Mouse (Mus musculus): ENCODE measurements around the gene Plscr1.

The Plscr1 gene

DNA sequence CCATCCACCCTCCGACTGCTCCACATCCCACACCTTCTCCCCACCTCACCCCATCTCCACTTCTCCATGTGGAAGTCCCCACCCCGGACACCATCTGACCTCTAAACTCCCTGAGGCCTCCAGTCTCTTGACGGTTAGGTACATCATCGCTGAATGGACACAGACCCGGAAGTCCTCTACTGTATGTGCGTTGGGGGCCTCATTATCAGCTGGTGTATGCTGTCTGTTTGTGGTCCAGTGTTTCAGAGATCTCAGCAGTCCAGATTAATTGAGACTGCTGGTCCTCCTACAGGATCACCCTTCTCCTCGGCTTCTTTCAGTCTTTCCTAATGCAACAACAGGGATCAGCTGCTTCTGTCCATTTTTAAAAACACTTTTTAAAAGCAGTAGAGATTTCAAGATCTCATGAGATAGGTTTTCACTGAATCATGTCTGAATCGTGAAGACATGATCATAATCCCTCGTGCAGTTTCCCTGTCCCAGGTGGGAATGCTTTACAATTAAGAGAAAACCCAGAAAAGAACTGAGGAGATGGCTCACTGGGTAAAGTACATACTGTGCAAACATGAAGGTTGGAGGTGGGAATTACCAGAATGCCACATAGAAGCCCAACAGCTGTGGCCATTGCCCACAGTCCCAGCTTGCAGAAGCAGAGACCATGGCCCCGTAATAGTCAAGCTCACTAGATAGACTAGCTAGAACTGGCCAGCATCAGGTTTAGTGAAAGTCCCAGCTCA is 4.2 kb downstream of the Plscr1 start:
- DNase-seq (ENCODE audit: low read depth) = no peak

DNA sequence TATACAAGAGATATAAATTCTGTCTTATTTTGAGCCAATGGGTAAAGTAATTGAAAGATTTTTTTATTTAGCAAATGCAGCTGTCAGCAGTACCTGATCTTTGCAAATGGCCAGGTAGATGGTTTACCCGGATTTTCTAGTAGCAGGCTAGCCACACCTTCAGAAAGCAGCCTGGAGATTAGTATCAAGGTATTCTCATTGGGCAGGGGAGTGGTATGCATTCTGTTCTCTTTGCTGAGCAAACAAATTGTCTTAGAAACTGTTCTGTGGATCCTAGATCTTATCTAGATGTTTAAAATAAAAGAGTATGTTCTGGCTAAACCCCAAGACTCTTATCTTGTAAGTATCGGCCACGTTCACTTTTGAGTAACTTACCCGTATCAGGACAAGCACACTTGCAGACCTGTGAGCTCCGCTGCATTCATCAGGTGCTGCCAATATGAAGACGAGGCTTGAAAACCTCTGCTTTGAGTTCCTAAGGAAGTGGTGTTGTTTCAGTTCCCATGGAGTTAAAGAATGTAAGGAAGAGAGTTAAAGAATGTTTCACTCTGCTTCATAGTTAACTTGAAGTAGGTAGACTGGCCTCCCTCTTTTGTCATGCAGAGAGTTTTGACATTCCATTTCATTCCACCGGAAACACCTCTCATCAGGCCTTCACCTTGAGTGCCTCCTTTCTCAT is 11.1 kb downstream of the Plscr1 start:
- no peak for DNase-seq (ENCODE audit: low read depth)

DNA sequence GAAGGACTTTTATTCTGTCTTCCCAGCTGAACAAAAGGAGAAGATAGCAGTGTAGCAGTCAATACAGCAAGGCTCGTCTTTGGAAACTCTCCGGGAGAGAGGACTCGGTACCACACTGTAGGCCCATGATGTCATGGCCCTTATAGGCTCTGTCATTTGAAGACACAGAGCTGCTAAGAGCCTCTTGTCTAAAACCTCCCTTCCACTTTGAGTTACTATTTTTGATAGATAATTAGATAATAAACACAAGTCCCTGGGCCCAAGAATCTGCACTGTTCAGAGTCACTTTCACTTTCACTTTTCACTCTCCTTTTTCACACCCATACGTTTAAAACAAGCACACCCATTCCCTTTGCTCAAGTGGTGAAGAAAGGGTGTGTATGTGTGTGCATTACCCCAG is 16.2 kb downstream of the Plscr1 start:
- DNase-seq (ENCODE audit: low read depth) = peak; percentile 41

DNA sequence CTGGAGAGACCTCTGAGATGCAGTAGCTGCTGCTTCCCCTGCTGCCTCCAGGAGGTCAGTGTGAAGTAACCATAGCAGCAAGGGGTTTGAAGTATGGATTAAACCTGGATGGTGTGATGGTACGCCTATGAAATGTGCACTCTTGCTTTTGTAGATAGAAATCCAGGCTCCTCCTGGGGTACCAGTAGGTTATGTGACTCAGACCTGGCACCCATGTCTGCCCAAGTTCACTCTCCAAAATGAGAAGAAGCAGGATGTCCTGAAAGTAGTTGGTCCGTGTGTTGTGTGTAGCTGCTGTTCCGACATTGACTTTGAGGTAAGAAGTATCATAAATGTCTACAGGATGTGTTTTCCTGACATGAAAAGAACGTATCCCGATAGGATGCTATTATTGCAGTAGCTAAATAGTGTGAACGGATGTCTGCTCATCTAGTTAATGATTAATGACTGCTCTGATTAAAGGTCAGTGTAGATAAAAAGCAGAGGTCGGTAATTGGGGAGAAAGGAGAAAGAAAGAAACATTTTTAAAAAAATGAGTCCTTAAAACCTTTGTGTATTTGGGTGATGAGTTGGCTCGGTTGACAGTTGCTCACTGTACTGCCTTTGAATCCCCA is 17.1 kb downstream of the Plscr1 start:
- no peak for DNase-seq (ENCODE audit: low read depth)

- no peak for DNase-seq (ENCODE audit: low read depth)
Observed at GRCm38 (mm10) chr9:92267732-92268131, 18.2 kb downstream of the Plscr1 start.

- DNase-seq (ENCODE audit: low read depth) = no peak
Observed at GRCm38 (mm10) chr9:92269829-92270404, 20.4 kb downstream of the Plscr1 start.

- peak; percentile 88 for DNase-seq (ENCODE audit: low read depth)
Observed at GRCm38 (mm10) chr9:92270927-92271326, 21.4 kb downstream of the Plscr1 start.

- no peak for DNase-seq (ENCODE audit: low read depth)
Observed at GRCm38 (mm10) chr9:92272650-92273049, 23.1 kb downstream of the Plscr1 start.

GRCm38 (mm10) chr9:92273271-92273670 is 23.7 kb downstream of the Plscr1 start:
- DNase-seq (ENCODE audit: low read depth) = peak; percentile 53

GRCm38 (mm10) chr9:92273956-92274762 is 24.6 kb downstream of the Plscr1 start:
- DNase-seq (ENCODE audit: low read depth) = peak; percentile 34

DNA sequence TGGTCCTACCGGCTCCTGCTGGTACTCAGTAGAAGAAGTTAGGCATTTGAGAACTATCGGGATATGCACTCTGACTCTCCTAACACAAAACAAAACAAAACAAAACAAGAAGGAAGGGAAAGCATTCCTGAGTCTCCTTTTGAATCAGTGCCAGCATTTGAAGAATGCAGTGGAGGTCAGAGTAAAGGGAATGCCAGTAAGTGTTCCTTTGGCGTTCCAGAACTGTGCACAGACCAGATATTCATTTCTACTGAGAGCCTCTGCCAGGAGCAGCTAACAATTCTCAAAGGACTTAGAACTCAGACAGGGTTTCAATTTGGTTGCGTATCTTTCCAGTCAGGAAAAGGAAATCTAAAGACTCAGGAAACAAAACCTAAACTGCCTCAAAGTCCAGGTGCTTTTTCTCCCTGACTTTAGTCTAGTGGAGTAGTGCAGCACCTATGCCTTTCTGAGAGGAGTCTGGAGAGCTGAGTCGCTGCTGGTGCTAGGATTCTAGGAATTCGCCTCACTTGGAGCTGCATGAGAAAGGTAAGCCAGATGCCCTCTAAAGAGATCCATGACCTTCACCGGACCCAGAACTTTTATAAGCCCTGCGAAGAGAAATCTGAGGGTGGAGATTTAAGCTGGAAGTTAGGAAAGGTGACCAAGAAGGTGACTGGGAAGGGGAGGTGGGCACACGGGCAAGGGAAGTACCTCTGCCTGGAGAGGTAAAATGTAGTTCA is 26.1 kb downstream of the Plscr1 start, which contains the start of gene Plscr2:
Gene Plscr2, plus strand, starts transcription at position 117 of the 722 bp plus-strand sequence.
- DNase-seq (ENCODE audit: low read depth) = peak; percentile 62

DNA sequence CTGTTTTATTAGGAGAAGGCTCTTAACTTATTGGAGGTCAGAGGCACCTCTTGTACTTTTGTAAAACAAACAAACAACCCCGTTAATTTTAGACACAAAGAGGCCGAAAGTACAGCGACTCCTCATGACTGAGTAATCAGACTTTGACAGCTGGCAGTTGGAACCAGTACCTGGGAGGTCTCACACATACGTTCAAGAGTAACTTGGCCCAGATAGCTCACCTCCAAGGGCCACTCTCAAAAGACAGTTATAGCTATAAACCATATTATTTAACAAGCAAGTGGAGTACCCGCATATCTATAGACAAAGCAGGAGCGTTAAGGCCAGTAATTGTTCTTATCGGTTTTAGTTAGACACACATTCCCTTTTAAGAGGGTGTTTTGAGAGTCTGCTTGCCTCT is 26.8 kb downstream of the Plscr1 start:
- no peak for DNase-seq (ENCODE audit: low read depth)

GRCm38 (mm10) chr9:92280048-92280447 is 30.5 kb downstream of the Plscr1 start:
- DNase-seq (ENCODE audit: low read depth) = no peak

- DNase-seq (ENCODE audit: low read depth) = peak; percentile 43
Observed at GRCm38 (mm10) chr9:92282563-92283171, 33.1 kb downstream of the Plscr1 start.

GRCm38 (mm10) chr9:92289675-92290074 is 40.1 kb downstream of the Plscr1 start:
- DNase-seq (ENCODE audit: low read depth) = no peak

DNA sequence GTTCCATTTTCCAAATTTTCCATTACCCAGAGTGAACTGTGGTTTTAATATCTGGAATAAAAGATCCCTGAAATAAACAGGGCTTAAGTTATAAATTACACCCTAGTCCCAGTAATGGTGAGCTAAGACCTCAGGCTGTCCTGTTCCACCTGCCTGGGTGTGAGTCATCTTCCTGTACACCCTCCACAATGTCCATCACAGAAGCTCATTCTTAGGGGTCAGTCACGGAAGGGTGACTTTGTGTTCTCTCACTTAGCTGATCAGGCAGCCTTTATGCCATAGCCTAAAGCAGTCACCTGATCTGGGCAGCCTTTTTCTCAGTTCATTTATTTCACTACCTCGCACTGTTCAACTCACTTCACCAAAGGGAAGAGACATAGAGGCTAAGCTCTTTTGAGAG is 42.6 kb downstream of the Plscr1 start:
- DNase-seq (ENCODE audit: low read depth) = no peak

GRCm38 (mm10) chr9:92292922-92293321 is 43.4 kb downstream of the Plscr1 start:
- DNase-seq (ENCODE audit: low read depth) = no peak

DNA sequence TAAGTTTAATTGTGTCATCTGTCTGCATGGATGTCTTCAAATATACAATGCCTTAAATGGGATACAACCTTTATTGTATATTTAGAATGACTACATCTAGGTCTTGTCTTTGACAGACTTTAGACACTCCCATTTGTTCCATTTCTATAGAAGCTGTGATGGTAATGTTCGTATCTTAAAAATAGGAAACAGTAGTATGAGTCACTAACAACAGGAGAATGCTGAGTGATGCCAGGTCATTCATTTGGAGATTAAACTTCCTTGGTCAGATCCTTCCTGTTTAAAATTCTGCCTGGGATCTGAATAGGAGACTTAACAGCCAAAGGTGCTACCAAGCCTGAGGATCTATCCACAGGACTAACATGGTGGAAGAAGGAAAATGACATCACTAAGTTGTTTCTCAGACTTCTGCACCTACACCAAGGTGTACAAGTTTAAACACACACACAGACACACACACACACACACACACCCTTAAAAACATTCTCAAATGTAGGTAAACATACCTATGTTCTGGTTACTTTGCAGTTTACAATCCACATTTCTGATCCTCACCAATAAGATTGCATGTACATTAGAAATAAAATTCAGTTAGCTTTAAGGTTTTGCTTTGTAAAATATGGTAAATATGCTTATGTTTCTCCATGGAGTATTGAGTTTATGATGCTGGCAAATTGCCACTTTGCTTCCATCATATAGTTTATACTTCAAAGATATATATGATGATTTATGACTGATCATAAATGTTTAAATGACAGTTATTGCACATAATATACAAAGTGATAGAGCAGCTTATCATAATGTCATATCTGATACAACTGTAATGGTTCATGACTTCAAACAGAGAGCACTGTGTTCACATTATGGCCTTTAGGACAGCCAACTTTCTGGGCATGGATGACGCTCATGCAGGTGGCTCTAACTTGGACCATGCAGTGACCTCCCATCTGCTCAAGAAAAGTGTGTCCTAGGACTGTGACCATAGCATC is 44.3 kb downstream of the Plscr1 start:
- no peak for DNase-seq (ENCODE audit: low read depth)

GRCm38 (mm10) chr9:92298288-92298687 is 48.7 kb downstream of the Plscr1 start:
- DNase-seq (ENCODE audit: low read depth) = no peak

DNA sequence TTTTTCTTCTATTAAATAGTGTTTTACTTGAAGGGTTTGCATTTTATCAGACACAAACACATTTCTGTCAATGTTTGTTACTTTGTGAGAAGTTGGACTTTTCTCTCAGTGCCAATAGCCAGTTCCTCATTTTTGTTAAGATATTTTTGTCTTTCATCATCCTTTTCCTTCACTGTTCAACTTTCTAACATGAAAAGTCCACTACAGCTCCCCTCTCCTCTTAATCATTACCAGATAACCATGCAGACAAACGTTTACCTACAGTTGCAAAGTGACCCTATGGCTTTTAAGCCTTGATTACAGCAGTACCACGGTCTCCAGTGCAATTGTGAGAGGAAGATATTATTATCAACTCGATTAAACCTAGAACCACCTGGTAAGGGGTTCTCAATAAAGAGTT is 51.7 kb downstream of the Plscr1 start:
- DNase-seq (ENCODE audit: low read depth) = no peak

Data from NIH3T3 (cell line).